Mouse (Mus musculus) activated CD4-positive, CD25-positive, alpha-beta regulatory T cell, adult 9 weeks (primary cell): Measurements from ENCODE around the gene Sf3b3. TPM values are rescaled to one million over a fixed set of nuclear protein-coding genes. Genes with fewer than 3 reads are reported as not detected.

Experiments used
- polyA plus RNA-seq: library from polyadenylated mRNA; unstranded; fragments of 100-300 nt; shearing (Covaris generic); gene quantifications from one replicate; pipeline ENCODE4 v1.2.1, GENCODE M21; 2017

Gene Sf3b3
- polyA plus RNA-seq = 216 TPM

GRCm38 (mm10) chr8:110846405-110847170 is at the start of gene Sf3b3, which contains the start of gene Cog4:
TSS of gene Sf3b3 (minus strand) at chr8:110846787.
TSS of gene Cog4 (plus strand) at chr8:110846600.

GRCm38 (mm10) chr8:110805669-110806068 is 40.9 kb downstream of the Sf3b3 start, which contains the start of gene Il34:
TSS of gene Il34 (minus strand) at chr8:110805924.

Other genes starting within 250 kb of the Sf3b3 start
- 10.8 TPM for gene Vac14, start 228.2 kb downstream of the Sf3b3 start, polyA plus RNA-seq
- 0.07 TPM for gene Mtss1l, start 125.3 kb downstream of the Sf3b3 start, polyA plus RNA-seq
- gene Il34, start 40.9 kb downstream of the Sf3b3 start, polyA plus RNA-seq = not detected
- 72.2 TPM for gene Cog4, start 187 bp downstream of the Sf3b3 start, polyA plus RNA-seq
- 11.2 TPM for gene Fuk, start 55.7 kb upstream of the Sf3b3 start, polyA plus RNA-seq
- gene St3gal2, start 73.1 kb upstream of the Sf3b3 start, polyA plus RNA-seq = 5.8 TPM
- 23.4 TPM for gene Ddx19a, start 151.0 kb upstream of the Sf3b3 start, polyA plus RNA-seq
- 17.6 TPM for gene Ddx19b, start 185.0 kb upstream of the Sf3b3 start, polyA plus RNA-seq
- gene Aars, start 186.4 kb upstream of the Sf3b3 start, polyA plus RNA-seq = 60.3 TPM
- not detected for gene Exosc6, start 209.6 kb upstream of the Sf3b3 start, polyA plus RNA-seq
- not detected for gene Clec18a, start 245.6 kb upstream of the Sf3b3 start, polyA plus RNA-seq
- gene Pdpr, start 247.8 kb upstream of the Sf3b3 start, polyA plus RNA-seq = 15.0 TPM